Mouse (Mus musculus): ENCODE measurements around the gene Lpin1.
A peak's percentile ranks its signal among the peaks of the same experiment; 100 is the strongest.

Gene Lpin1

GRCm38 (mm10) chr12:16583313-16583712 is 27.5 kb downstream of the Lpin1 start:
- DNase-seq (ENCODE audit: extremely low read depth, insufficient read length, low spot score), result no peak

DNA sequence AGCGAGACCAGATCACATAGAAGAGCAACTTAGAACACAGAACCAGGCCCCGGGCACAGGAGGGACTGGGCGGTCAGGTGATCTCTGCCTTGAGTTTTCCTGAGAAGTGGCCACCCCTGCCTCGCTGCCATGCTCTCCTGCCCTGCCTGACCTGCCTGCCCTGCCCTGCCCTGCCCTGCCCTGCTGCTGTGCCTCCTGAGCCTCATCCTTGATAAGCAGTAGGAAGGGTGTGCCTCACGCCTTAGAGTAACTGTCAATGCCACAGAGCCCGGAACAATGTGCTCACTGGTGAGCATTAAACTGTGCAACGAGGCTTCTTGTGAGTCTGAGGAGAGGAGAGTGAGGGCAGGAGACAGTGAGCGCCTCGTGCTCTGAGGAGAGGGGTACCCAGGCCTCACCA is 30.5 kb downstream of the Lpin1 start:
- no peak for DNase-seq (ENCODE audit: extremely low read depth, insufficient read length, low spot score)

- DNase-seq (ENCODE audit: extremely low read depth, insufficient read length, low spot score), result no peak
Observed at GRCm38 (mm10) chr12:16577665-16578233, 33.0 kb downstream of the Lpin1 start.

- DNase-seq (ENCODE audit: extremely low read depth, insufficient read length, low spot score), result no peak
Observed at GRCm38 (mm10) chr12:16571278-16571677, 39.5 kb downstream of the Lpin1 start.

GRCm38 (mm10) chr12:16570371-16571060 is 40.2 kb downstream of the Lpin1 start:
- DNase-seq (ENCODE audit: extremely low read depth, insufficient read length, low spot score), result no peak

GRCm38 (mm10) chr12:16568936-16569650 is 41.7 kb downstream of the Lpin1 start:
- DNase-seq (ENCODE audit: extremely low read depth, insufficient read length, low spot score), result no peak

DNA sequence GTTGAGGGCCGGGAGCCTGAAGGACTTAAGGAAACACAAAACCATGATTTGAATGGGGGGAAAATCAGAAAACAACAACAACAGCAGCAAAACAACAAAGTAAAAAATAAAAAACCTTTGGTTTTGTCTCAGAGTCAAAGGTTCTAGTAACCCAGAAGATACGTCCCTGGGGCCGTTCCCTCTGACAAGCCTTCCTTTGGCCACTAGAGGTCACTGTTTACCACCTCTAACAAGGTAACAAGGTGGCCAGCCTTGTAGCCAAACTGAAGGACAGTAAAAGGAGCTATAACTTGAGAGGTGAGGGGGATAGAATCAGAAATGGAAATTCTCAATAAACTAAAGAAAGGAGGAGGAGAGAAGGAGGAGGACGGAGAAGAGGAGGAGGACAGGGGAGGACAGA is 42.3 kb downstream of the Lpin1 start:
- DNase-seq (ENCODE audit: extremely low read depth, insufficient read length, low spot score), result no peak

DNA sequence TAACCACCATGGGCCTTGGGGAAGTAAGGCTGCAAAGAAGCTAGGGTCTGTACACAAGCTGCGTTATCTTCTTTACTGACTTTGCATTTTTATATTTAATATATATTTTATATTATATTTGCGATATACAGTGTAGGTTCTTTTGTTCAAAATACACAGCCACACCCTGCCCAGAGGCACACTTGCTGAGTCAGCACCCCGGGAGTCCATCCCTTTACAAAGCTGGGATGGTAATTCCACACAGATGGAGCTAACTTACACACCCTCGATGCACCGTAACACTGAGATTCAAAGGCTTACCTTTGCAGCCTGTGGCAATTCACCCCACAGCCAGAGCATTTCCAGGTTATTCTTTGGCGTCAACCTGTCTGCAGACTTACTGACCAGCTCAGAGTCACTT is 42.7 kb downstream of the Lpin1 start:
- DNase-seq (ENCODE audit: extremely low read depth, insufficient read length, low spot score), result no peak

DNA sequence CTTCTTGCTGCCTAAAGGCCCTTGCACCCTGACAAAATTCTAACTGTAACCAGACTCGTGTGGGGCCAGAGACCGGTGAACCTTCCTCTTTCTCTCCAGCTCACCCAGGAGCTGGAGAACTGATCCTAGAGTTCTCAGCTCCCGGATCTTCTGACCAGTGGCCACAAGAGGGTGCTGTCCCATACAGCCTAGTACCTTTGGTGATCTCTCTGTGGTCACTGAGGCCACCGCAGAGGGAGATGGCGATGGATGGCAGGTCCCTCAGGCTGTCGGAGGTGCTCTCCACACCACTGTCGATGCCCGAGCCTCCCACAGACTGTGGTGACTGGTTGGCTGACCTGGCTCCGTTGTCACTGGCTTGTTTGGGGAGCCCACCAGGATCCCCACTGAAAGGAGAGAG is 47.3 kb downstream of the Lpin1 start:
- DNase-seq (ENCODE audit: extremely low read depth, insufficient read length, low spot score), result no peak

DNA sequence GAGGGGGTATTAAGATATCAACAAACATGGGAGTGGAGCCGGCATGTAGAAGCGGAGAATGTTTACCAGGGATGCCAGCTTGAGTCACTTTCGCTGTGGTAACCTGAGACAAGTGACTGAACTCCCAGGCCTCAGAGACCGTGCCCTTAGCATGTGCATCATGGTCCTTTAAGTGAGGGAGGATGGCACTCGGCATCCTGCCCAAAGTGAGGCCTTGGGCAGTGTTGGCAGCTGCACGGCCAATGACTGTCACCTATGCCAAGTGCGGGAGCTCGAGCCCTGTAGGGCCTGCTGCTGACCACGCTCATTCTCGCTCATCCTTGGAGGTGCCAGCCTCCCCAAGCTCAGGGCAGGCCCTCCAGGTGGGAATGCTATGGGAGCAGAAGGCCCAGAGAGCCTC is 48.1 kb downstream of the Lpin1 start:
- DNase-seq (ENCODE audit: extremely low read depth, insufficient read length, low spot score), result no peak

- no peak for DNase-seq (ENCODE audit: extremely low read depth, insufficient read length, low spot score)
Observed at GRCm38 (mm10) chr12:16562181-16562580, 48.6 kb downstream of the Lpin1 start.

DNA sequence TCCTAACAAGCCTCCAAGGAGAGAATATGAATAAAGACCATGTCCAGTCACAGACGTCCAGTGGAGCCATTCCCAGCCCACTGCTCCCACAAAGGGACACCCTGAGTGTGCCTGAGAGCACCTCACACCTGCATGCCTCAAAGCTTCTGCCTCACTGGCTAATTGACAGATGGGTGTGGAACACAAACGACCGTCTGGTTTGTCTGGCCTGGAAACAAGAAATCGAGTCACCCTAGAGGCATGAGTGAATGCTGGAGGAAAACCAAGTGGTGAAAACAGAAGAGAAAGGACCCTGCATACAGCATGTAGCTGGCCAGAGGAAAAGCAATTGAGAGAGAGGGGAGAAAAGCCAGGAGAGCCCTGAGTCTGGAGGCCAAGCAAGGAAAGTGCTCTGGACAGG is 53.5 kb downstream of the Lpin1 start:
- DNase-seq (ENCODE audit: extremely low read depth, insufficient read length, low spot score), result no peak

- no peak for DNase-seq (ENCODE audit: extremely low read depth, insufficient read length, low spot score)
Observed at GRCm38 (mm10) chr12:16554171-16554570, 56.6 kb downstream of the Lpin1 start.

DNA sequence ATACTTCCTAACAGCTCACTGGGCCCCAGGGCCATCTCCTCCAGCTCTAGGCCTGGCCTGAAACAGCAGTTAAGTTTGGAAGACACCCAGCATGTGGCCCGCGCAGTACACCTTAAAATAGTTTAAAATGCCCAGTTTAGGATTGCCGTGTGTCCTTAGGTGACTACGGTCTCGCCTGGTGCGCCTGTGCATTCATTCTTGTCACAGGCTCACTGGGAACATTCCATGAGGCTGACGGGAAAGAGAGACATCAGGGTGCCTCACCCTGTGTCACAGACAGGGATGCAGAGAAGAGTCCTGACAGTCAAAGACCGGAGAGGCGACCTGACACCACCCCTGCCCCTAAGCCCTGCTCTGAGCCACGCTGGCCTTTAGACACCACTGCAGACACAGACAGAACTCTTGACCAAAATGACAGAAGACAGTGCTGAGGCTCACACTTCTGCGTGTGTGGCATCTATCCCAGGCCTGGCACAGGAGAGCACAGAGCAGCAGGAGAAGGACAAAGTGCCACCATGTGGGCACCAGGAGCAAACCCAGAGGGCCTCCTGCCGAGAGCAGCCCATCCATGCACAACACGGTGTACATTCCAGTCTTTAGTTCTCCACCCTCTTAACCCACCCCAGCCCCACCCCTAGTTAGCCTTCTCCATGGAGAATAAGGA is 58.5 kb downstream of the Lpin1 start:
- no peak for DNase-seq (ENCODE audit: extremely low read depth, insufficient read length, low spot score)

- no peak for DNase-seq (ENCODE audit: extremely low read depth, insufficient read length, low spot score)
Observed at GRCm38 (mm10) chr12:16550983-16551454, 59.7 kb downstream of the Lpin1 start.

DNA sequence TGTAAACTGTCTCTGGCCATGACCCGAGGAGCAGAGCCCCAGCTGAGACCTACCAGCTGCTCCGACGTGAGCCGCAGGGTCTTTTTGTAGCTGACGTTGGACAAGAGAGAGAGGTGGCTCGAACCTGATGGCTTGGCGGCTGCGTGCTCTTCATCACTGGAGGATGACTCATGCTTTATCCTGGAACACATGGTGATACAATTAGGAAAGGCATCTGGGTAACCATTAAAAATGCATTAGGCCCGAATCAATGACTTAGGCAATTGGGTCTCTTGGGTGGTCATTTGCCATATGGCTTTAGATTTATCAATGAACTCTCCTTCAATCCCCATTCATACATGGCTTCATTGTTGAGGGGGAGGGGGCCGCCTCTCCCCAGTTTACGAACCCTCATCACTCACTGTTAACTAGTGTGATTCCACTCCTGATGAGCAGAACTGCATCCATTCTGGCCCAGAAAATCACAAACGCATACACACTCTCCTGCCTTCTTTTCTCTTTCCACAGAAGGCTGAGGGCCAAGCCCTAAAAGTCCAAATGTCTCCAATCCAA is 61.9 kb downstream of the Lpin1 start:
- DNase-seq (ENCODE audit: extremely low read depth, insufficient read length, low spot score), result no peak

DNA sequence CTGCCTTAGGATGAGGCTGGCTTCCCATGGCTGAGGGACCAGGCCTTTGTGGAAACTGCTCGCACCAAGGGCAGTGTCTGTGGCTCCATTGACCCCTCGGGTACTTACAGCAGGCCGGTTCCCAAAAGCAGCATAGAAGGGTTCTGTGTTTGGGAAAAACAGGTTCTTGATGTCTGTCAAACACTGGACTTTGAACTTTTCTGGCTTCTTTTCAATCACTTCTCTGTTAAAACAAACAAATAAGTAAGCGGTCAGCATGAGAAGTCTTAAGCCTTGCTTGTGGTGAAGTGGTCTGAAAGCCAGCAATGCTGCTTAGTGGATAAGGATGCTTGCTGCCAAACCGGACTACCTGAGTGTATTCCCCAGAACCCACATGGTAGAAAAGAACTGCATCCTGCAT is 69.2 kb downstream of the Lpin1 start:
- DNase-seq (ENCODE audit: extremely low read depth, insufficient read length, low spot score), result no peak

GRCm38 (mm10) chr12:16540712-16541111 is 70.1 kb downstream of the Lpin1 start:
- DNase-seq (ENCODE audit: extremely low read depth, insufficient read length, low spot score), result no peak

DNA sequence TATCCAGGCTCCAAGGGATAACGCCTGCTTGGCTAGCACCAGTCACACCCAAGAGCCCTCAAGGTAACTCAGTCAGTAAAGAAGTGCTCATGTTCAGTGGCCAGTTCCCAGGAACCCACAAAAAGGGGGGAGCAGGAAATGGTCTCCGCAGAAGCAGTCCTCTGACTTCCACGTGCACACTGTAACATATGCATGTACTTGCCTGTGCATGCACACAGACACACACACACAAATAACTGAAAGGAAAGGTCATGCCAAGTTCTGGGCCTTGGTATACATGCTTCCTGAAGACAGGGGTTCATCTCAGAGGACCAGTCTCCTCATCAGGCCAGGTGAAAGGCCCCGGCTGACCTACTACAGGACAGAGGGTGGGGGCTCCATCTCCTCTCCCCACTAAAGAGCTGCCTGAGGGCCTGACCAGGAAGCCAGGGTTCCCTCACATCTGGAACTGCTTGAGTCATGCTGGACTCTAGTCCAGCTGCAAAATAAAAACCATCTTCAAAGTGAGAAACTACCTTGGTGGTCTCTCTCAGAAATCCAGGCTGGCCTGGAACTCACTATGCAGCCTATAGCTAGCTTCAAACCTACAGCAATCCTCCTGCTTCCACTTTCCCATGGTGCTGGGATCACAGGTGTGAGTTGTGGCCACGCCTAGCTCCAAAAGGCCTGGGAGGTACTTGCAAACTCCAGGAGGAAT is 70.7 kb downstream of the Lpin1 start:
- DNase-seq (ENCODE audit: extremely low read depth, insufficient read length, low spot score), result no peak

DNA sequence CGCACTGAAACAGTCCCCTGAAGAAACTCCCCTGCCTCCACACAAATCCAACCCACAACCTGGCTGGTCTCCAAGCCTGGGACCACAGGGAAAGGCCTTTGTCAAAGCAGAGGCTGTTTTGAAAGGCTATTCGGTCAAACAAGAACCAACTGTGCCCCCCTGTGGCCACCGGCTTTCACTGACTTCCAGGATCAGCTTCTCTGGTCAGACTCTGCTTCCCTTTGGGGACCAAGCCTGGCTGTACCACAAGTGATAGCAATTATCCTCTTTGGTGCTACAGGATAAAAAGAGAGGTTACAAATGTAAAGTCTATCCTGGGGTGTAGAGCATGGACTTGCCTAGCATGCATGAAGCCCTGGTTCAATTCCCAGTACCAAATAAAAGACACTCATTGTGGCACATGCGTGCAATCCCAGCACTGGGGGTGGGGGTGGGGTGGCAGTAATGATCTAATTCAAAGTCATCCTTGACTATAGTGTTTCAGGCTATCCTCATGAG is 77.4 kb downstream of the Lpin1 start:
- peak; percentile 72 for DNase-seq (ENCODE audit: extremely low read depth, insufficient read length, low spot score)
